Mouse (Mus musculus) limb, embryonic 15.5 days (tissue): ENCODE data around the gene Ryr2. TPM values are rescaled to one million over a fixed set of nuclear protein-coding genes. Genes with fewer than 3 reads are reported as not detected.
"Not testable (repeated sequence)": the region's sequence is repeated elsewhere in the genome, so short reads cannot be mapped to it uniquely, and the experiment has no call there.

Source experiments
- ATAC-seq: fragments of 200-750 bp; cut with Nextera tagmentation; 2 replicates; pipeline ENCODE4 v1.8.0; 2017; ENCODE audit warnings: low read depth, moderate TSS enrichment; ENCODE audit not compliant: insufficient number of reproducible peaks, low FRiP score, low TSS enrichment
- H3K27ac ChIP-seq: fragments of 300-500 bp; sonication (generic); 2 replicates; pipeline ENCODE4 v1.5.1; 2015; ENCODE audit warnings: moderate library complexity, mild to moderate bottlenecking, inconsistent platforms
- H3K27me3 ChIP-seq: fragments of 300-500 bp; sonication (generic); 2 replicates; pipeline ENCODE4 v1.6.1; 2015; ENCODE audit warnings: inconsistent platforms
- H3K36me3 ChIP-seq: fragments of 300-500 bp; sonication (generic); 2 replicates; pipeline ENCODE4 v1.6.1; 2015; ENCODE audit warnings: inconsistent platforms
- H3K4me1 ChIP-seq: fragments of 300-500 bp; sonication (generic); 2 replicates; pipeline ENCODE4 v1.6.1; 2015; ENCODE audit warnings: inconsistent platforms
- H3K4me2 ChIP-seq: fragments of 300-500 bp; sonication (generic); 2 replicates; pipeline ENCODE4 v1.6.1; 2015; ENCODE audit warnings: mild to moderate bottlenecking, inconsistent platforms
- H3K4me3 ChIP-seq: fragments of 300-500 bp; sonication (generic); 2 replicates; pipeline ENCODE4 v1.5.1; 2015; ENCODE audit warnings: mild to moderate bottlenecking, inconsistent platforms
- H3K9ac ChIP-seq: fragments of 300-500 bp; sonication (generic); 2 replicates; pipeline ENCODE4 v1.6.1; 2015; ENCODE audit warnings: inconsistent platforms
- H3K9me3 ChIP-seq: fragments of 300-500 bp; sonication (generic); 2 replicates; pipeline ENCODE4 v1.6.1; 2016; ENCODE audit warnings: inconsistent platforms
- WGBS: fragments of 180-500 bp; shearing (Covaris S2); methylation state at CpG from one replicate; pipeline ENCODE4 v1.1.7; 2015; 5-methylcytosine and 5-hydroxymethylcytosine counted together
- polyA plus RNA-seq: library from polyadenylated mRNA; unstranded; fragments of >200 nt; fragmentation: Nextera tagmentation; extraction: Ambion mirVana; gene quantifications from 2 replicates; pipeline ENCODE4 v1.2.1, GENCODE M21; 2015

Ryr2 gene
- polyA plus RNA-seq, 1 experiment from 2014 or later = 0.42 TPM

DNA sequence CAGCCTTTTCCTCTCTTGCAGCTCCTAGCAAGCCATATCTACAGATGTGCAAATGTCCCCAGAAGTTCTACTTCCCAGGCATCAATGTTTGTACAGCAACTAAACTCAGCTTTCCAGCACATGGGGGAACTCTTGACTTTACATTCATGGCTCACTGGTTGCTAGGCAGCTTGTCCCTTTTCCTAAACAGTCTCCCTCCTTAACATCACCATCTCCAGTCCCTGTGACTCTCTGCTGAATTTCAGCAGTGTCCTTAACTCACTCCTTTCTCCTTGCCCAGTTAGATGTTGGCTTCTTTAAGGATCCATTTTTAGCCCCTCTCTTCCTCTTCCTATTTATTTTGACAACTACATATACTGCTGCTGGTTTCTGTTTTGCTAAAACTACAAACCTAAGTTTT lies 443.9 kb downstream of the Ryr2 start:
- H3K27ac ChIP-seq = no peak overlapping the region
- H3K4me2 ChIP-seq = no peak overlapping the region
- no peaks in the 10 kb centered on the region for H3K27me3 ChIP-seq
- no peaks in the 10 kb centered on the region for H3K9me3 ChIP-seq
- H3K9ac ChIP-seq = no peak overlapping the region
- H3K4me3 ChIP-seq = no peak overlapping the region
- no peaks in the 10 kb centered on the region for H3K4me1 ChIP-seq
- H3K36me3 ChIP-seq = no peaks in the 10 kb centered on the region
- no peak for ATAC-seq

DNA sequence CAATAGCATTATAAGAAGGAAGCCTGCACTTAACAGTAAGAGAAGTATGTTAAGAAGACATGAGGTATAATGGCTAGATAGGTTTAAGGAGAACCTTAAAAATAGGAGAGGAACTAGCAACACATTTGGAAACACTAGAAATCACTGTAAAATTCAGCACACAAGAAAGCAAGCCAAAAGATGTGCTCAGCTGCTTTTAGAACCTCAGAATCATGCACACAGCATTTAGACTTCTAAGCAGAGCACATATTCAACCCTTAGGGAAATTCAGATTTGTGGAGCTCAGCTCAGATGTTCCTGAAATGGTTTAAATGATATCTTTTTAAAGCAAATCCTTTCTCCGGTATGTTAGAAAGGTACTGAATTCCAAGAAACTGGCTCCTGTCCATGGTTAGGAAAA lies 461.9 kb downstream of the Ryr2 start:
- H3K27me3 ChIP-seq = no peaks in the 10 kb centered on the region
- 92% methylated on average over 1 of the region's 1 CpGs for WGBS
- no peak overlapping the region for H3K9ac ChIP-seq
- no peak overlapping the region for H3K4me3 ChIP-seq
- H3K4me1 ChIP-seq = no peaks in the 10 kb centered on the region
- no peak for ATAC-seq
- H3K36me3 ChIP-seq = no peaks in the 10 kb centered on the region; the same call in 1 of the 2 replicates
- no peak overlapping the region for H3K27ac ChIP-seq
- no peaks in the 10 kb centered on the region for H3K9me3 ChIP-seq
- H3K4me2 ChIP-seq = no peak overlapping the region

DNA sequence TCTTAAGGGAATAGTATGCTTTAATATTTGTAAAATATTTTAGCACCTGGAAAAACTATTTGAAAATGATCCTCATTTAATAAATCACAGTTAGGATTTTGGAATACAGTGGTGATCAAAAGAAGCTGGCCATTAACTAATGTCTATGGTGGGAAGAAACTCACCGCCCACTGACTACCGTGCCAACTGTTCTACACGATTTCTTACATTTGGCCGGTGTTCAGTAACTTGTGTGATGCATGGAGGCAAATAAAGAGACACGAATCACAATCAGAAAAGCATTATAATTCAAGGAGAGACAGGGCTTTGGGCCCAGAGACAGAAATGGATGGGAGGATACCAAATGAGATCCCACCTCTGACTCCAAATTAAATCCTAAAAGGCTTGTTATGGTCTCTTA lies 470.4 kb downstream of the Ryr2 start:
- no peak overlapping the region for H3K9ac ChIP-seq
- H3K27me3 ChIP-seq = no peaks in the 10 kb centered on the region
- H3K4me3 ChIP-seq = no peak overlapping the region
- WGBS = 83% methylated on average over 5 of the region's 5 CpGs
- no peaks in the 10 kb centered on the region for H3K4me1 ChIP-seq
- H3K4me2 ChIP-seq = no peak overlapping the region
- no peaks in the 10 kb centered on the region for H3K36me3 ChIP-seq
- H3K9me3 ChIP-seq = no peaks in the 10 kb centered on the region
- no peak for ATAC-seq
- no peak overlapping the region for H3K27ac ChIP-seq

DNA sequence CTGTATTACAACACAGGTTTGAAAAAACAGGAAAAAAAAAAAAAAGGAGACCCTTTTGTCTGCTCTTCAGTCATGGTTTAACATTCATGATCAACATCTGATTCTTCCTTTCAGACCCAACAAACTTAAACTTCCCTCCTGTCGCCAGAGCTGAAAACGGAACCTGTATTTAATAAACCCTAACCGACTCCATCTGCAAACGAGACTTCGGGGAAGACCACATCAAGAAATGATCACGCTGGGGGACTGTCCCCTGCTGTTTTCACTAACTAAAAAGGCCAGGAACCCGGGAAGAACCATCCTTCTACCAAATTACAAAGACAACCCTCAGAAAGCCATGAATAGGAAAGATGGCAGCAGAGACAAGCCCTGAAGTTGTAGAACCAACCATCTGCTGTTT lies 482.2 kb downstream of the Ryr2 start:
- H3K4me3 ChIP-seq = no peak overlapping the region
- no peaks in the 10 kb centered on the region for H3K9me3 ChIP-seq
- 40% methylated on average over 7 of the region's 7 CpGs for WGBS
- H3K27ac ChIP-seq = no peak overlapping the region
- H3K27me3 ChIP-seq = no peaks in the 10 kb centered on the region
- no peak for ATAC-seq
- H3K9ac ChIP-seq = no peak overlapping the region
- no peaks in the 10 kb centered on the region for H3K36me3 ChIP-seq
- no peaks in the 10 kb centered on the region for H3K4me1 ChIP-seq
- H3K4me2 ChIP-seq = no peak overlapping the region

DNA sequence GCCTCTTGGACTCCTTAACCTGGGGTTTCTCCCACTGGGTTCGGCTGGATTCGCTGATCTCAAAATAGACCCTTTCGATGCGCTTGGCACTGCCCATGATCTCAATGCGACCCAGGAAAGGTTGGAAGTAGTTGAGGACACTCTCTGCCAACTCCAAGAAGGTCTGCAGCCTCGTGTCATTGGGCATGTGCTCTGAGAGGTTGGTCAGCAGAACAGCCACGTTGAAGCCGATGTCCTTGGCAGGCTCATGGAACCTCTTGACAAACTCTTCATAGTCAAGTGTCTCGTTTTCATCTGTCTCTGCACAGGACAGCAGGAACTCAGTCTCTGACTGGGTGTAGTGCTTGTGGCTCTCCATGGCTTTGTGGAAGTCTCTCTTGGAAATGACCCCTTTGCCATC lies 511.3 kb downstream of the Ryr2 start:
- Histone ChIP-seq H3K36me3 (no peaks in the 10 kb centered on the region), H3K4me1 (no peaks in the 10 kb centered on the region), H3K4me3 (no peak overlapping the region), H3K4me2 (no peak overlapping the region), H3K9me3 (no peaks in the 10 kb centered on the region), H3K9ac (no peak overlapping the region), H3K27ac (no peak overlapping the region), H3K27me3 (no peaks in the 10 kb centered on the region)
- 88% methylated on average over 9 of the region's 9 CpGs for WGBS
- no peak for ATAC-seq

DNA sequence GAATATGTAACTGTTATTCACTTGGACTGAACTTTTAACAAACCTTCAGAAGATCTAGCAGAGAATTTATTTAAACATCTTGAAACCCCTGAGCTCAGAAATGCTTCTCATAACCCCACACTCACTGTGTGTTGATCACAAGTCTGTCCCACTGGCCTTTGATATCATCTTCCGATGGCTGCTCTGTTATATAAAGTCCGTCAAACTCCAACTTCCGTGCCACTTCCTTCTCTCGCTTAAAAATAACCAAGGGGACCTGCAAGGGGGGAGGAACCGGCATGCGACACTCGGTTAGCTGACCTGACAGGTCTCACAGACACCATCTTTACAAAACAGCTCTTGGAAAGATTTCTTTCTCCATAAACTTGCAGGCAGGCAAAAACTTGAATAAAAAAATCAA lies 521.5 kb downstream of the Ryr2 start:
- H3K36me3 ChIP-seq = no peaks in the 10 kb centered on the region
- no peaks in the 10 kb centered on the region for H3K4me1 ChIP-seq
- no peaks in the 10 kb centered on the region for H3K27me3 ChIP-seq
- H3K9me3 ChIP-seq = no peaks in the 10 kb centered on the region
- H3K27ac ChIP-seq = no peak overlapping the region
- 72% methylated on average over 7 of the region's 7 CpGs for WGBS
- H3K9ac ChIP-seq = no peak overlapping the region
- H3K4me2 ChIP-seq = no peak overlapping the region
- H3K4me3 ChIP-seq = no peak overlapping the region
- no peak for ATAC-seq

DNA sequence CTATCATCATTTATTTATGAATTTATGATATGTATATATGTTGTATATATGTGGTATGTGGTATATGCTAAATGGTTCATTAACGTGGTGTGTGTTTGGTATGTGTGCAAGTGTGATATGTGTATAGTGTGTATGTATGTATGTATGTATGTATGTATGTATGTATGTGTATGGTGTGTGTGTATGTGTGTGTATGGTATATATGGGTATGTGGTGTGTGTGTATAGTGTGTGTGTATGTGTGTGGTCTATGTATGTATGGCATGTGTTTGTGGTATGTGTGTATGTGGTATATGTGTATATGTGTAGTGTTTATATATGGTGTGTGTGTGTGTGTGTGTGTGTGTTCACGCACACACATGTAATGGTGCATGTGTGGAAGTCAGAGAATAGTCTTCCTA lies 534.2 kb downstream of the Ryr2 start:
- H3K9ac ChIP-seq = no peak overlapping the region
- no peak overlapping the region for H3K4me3 ChIP-seq
- H3K4me2 ChIP-seq = no peak overlapping the region
- WGBS = 45% methylated on average over 2 of the region's 2 CpGs
- no peaks in the 10 kb centered on the region for H3K4me1 ChIP-seq
- H3K9me3 ChIP-seq = no peaks in the 10 kb centered on the region
- no peaks in the 10 kb centered on the region for H3K27me3 ChIP-seq
- no peaks in the 10 kb centered on the region for H3K36me3 ChIP-seq
- no peak overlapping the region for H3K27ac ChIP-seq
- no peak for ATAC-seq

DNA sequence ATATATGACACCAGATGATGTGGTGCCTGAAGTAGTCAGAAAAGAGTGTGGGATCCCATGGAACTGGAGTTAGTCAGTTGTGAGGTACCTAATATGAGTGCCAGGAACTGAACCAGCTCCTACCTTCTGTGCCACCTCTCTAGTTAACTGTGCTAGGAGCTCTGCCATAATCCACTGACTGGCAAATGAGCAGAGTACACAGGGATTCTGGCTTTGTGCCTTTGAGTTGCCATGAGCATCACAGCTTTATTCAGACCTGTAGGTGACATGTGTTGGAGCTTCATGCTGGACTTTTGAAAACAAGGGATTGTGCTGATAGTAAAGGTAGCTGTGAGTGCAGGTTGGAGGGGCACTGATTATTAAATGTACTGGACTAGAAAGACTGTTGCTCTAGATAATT lies 539.4 kb downstream of the Ryr2 start:
- ATAC-seq = no peak
- no peak overlapping the region for H3K4me3 ChIP-seq
- H3K36me3 ChIP-seq = no peaks in the 10 kb centered on the region
- H3K4me1 ChIP-seq = no peaks in the 10 kb centered on the region
- H3K4me2 ChIP-seq = no peak overlapping the region
- H3K9me3 ChIP-seq = no peaks in the 10 kb centered on the region
- H3K27me3 ChIP-seq = no peaks in the 10 kb centered on the region
- no peak overlapping the region for H3K9ac ChIP-seq
- H3K27ac ChIP-seq = no peak overlapping the region

DNA sequence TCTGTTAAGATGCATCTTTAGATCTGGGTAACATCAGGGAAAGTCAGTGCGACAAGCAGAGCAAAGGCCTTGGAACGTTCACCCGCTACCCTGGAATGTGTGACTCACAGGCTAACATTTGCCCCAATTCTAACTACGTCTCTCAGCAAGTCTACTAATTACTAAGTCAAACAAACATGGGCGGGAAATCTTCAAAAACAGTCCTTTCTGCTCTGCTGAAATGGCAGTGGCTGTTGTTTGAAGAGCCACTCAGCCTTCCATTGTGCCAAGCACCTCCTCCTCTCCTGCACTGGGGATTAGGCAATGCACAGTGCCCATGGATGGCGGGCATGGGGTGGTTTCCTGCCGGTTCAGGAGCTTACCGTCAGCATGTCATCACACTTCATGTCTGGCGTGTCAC lies 540.3 kb downstream of the Ryr2 start:
- Histone ChIP-seq H3K36me3 (no peaks in the 10 kb centered on the region), H3K9me3 (no peaks in the 10 kb centered on the region), H3K4me1 (no peaks in the 10 kb centered on the region), H3K27me3 (no peaks in the 10 kb centered on the region), H3K4me3 (no peak overlapping the region), H3K27ac (no peak overlapping the region), H3K4me2 (no peak overlapping the region), H3K9ac (no peak overlapping the region)
- 65% methylated on average over 9 of the region's 9 CpGs for WGBS
- ATAC-seq = no peak

DNA sequence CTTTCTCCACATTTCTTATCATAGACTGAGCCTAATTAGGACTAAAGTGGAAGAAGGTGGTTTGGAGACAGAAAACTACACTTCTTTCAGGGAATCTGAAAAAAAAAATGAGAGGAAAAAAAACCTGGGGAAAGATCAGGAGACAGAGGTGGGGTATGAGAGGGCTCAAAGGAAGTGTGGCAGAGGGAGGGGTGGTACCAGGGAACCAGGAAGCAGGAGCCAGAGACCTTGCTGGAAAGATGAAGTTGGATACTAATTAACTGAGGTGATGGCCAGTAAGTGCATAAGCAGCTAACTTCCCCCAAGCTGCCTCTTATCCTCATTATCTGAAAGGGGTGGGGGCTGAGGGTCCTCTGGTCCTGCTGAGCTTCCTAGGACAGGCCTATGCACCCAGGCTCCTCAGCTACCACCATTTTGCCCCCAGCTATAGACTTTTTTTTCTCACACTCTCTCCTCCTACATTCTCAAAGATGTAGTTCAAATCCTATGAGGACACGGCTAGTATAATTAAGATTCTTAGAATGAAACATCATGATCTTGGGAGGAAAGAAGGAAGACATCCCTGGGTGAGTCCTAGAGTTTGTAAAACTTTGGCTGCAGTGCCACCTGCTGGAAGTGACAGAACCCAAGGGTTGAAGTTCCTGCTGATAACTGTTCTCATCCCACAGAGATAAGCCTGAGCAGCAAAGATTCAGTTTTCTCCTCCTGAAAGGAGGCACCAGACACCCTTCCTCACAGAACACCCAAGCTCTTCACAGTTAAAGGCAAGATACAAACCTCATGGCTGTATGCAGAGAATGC lies 543.3 kb downstream of the Ryr2 start:
- Histone ChIP-seq H3K4me3 (no peak overlapping the region), H3K27ac (no peak overlapping the region), H3K36me3 (no peaks in the 10 kb centered on the region), H3K4me1 (no peaks in the 10 kb centered on the region), H3K9ac (no peak overlapping the region), H3K9me3 (no peaks in the 10 kb centered on the region), H3K4me2 (no peak overlapping the region), H3K27me3 (no peaks in the 10 kb centered on the region)
- ATAC-seq = no peak
- 35% methylated on average over 1 of the region's 1 CpGs for WGBS

DNA sequence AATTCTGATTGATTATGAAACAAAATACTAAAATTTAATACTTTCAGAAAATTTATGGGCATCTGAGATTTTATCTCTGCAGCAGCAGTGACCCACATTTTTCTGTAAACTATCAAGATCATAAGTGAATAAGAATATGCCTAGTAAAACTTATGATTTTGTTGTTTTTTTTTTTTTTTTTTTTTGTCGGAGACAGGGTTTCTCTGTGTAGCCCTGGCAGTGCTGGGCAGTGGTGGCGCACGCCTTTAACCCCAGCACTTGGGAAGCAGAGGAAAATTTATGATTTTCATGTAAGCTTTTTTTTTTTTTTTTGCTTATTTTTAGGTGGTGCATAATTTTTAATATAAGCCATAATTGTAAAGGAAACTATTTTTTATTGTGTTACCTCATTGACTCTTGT lies 557.1 kb downstream of the Ryr2 start:
- Histone ChIP-seq H3K4me1 (no peaks in the 10 kb centered on the region), H3K27me3 (no peaks in the 10 kb centered on the region), H3K9me3 (no peaks in the 10 kb centered on the region), H3K9ac (no peak overlapping the region), H3K4me3 (no peak overlapping the region), H3K27ac (no peak overlapping the region), H3K36me3 (no peaks in the 10 kb centered on the region), H3K4me2 (no peak overlapping the region)
- no peak for ATAC-seq
- 72% methylated on average over 3 of the region's 3 CpGs for WGBS

DNA sequence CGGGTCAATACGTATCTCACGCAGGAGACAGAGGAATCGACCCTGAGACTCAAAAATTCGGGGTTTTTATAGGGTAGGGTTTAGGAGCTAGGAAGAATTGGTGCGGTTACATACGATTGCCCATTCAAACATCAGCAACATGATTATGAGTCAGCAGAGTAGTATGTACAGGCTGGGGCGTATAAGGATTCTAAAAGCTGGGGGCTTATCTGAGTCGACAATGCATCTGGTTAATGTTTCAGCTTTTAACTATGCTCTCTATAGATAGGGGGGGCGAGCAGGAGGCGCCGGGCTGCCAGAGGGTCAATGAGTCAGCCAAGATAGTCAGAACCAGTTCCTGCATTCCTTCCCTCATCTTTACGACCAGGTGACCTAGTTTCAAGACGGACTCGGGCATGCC lies 557.6 kb downstream of the Ryr2 start:
- H3K9ac ChIP-seq, H3K36me3 ChIP-seq, H3K4me3 ChIP-seq, H3K9me3 ChIP-seq, H3K4me1 ChIP-seq, H3K4me2 ChIP-seq, H3K27ac ChIP-seq, ATAC-seq, H3K27me3 ChIP-seq: not testable (repeated sequence)
- 51% methylated on average over 15 of the region's 15 CpGs for WGBS

DNA sequence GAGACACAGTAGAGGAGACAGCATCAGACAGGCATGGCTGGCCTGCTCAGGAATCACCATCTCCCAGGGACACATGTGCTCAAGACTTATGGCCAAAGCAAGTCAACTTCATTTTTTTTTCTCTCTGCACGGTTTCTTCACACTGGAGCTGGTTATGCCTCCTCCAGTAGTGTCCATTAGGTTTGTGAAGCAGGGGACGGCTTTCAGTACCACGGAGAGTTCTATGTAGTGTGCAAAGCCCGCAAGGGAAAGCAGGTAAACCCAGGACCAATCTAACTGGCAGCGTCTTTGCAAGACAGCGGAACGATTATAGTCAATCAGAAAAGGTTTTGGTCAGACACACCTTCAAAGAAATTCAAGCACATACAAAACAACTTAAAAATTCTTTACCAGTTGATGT lies 560.9 kb downstream of the Ryr2 start:
- no peak for ATAC-seq
- H3K9me3 ChIP-seq = no peaks in the 10 kb centered on the region
- WGBS = 29% methylated on average over 7 of the region's 7 CpGs

More for the DNA sequence above, 560.9 kb downstream of the Ryr2 start:
- Histone ChIP-seq H3K27me3 (no peaks in the 10 kb centered on the region), H3K4me1 (no peaks in the 10 kb centered on the region), H3K36me3 (no peaks in the 10 kb centered on the region), H3K4me3 (no peak overlapping the region), H3K27ac (no peak overlapping the region), H3K9ac (no peak overlapping the region), H3K4me2 (no peak overlapping the region)
